ENCODE assay signal across 36 mouse cellular contexts in genomic region chr2:65014552-65014951, GRCm38 (mm10). TPM values are rescaled to one million over a fixed set of nuclear protein-coding genes. Genes with fewer than 3 reads are reported as not detected.
"Had no signal": no experiment of that assay in that cellular context is flagged by ENCODE, and none has a peak within 500 bp of the region (broad histone marks: within the 10 kb centered on the region; RNA-seq: fewer than 3 reads in every experiment).

No protein-coding gene starts in this region.

- H3K9me3 ChIP-seq: heart, embryonic 10.5 days; heart, embryonic 12.5 days; heart, embryonic 13.5 days; heart, embryonic 15.5 days; hindbrain, embryonic 10.5 days; hindbrain, embryonic 12.5 days; hindbrain, embryonic 13.5 days; hindbrain, embryonic 15.5 days; intestine, embryonic 15.5 days; kidney, embryonic 15.5 days had no signal

- ATAC-seq: hindbrain, embryonic 16.5 days; hindbrain, postnatal 0 days; inflammation-experienced regulatory T-cells, adult 6 months; intestine, embryonic 15.5 days; intestine, embryonic 16.5 days; intestine, postnatal 0 days had no signal

- H3K4me1 ChIP-seq: hindbrain, embryonic 10.5 days; hindbrain, embryonic 12.5 days; hindbrain, embryonic 13.5 days; hindbrain, embryonic 15.5 days; intestine, embryonic 15.5 days; kidney, embryonic 15.5 days had no signal

- H3K27ac ChIP-seq: heart, adult 2 months; heart, embryonic 10.5 days; heart, embryonic 13.5 days; heart, embryonic 15.5 days; hindbrain, embryonic 10.5 days; hindbrain, embryonic 12.5 days; hindbrain, embryonic 13.5 days; hindbrain, embryonic 14.5 days; hindbrain, embryonic 15.5 days; hindbrain, postnatal 0 days; intestine, embryonic 15.5 days; kidney, embryonic 15.5 days; kidney, postnatal 0 days; layer of hippocampus, adult 2 months had no signal

- H3K4me2 ChIP-seq: heart, embryonic 11.5 days; heart, embryonic 12.5 days; heart, embryonic 13.5 days; heart, embryonic 15.5 days; hindbrain, embryonic 12.5 days; hindbrain, embryonic 13.5 days; hindbrain, embryonic 14.5 days; hindbrain, embryonic 15.5 days; intestine, embryonic 15.5 days; kidney, embryonic 15.5 days had no signal

- H3K4me3 ChIP-seq: heart, adult 2 months; heart, embryonic 10.5 days; heart, embryonic 12.5 days; heart, embryonic 13.5 days; heart, embryonic 15.5 days; hindbrain, embryonic 10.5 days; hindbrain, embryonic 12.5 days; hindbrain, embryonic 13.5 days; hindbrain, embryonic 15.5 days; intestine, embryonic 15.5 days; kidney, embryonic 15.5 days; layer of hippocampus, adult 2 months had no signal

- DNase-seq: heart, adult 2 months; heart, postnatal 10 days; heart, postnatal 14 days; heart, postnatal 36 days; heart, postnatal 4 days; kidney, adult 11 months; kidney, adult 18-20 months; kidney, adult 2 months; kidney, adult 8-10 months; kidney, adult 9 months; kidney, postnatal 10 days; kidney, postnatal 14 days; kidney, postnatal 25 days; kidney, postnatal 36 days; kidney, postnatal 4 days; layer of hippocampus, adult 9-11 months had no signal

- H3K27me3 ChIP-seq: heart, embryonic 12.5 days; heart, embryonic 13.5 days; heart, embryonic 15.5 days; hindbrain, embryonic 12.5 days; hindbrain, embryonic 13.5 days; hindbrain, embryonic 15.5 days; intestine, embryonic 15.5 days; kidney, embryonic 15.5 days had no signal

- H3K9ac ChIP-seq: heart, embryonic 12.5 days; heart, embryonic 13.5 days; heart, embryonic 15.5 days; hindbrain, embryonic 12.5 days; hindbrain, embryonic 13.5 days; hindbrain, embryonic 14.5 days; hindbrain, embryonic 15.5 days; intestine, embryonic 15.5 days; kidney, embryonic 15.5 days had no signal

- H3K36me3 ChIP-seq: heart, embryonic 10.5 days; hindbrain, embryonic 10.5 days; hindbrain, embryonic 12.5 days; hindbrain, embryonic 13.5 days; hindbrain, embryonic 15.5 days; intestine, embryonic 15.5 days; kidney, embryonic 15.5 days had no signal

RNA-seq across cellular contexts. Expression of gene Grb14, which starts 10.2 kb away (rescaled TPM):
- total RNA-seq: hematopoietic stem cell, adult 5-6 weeks had no signal
- polyA plus RNA-seq: inflammation-experienced regulatory T-cells, adult 6 months had no signal
